Mouse (Mus musculus): ENCODE measurements at regions not wholly inside any gene's neighbourhood (a gene's known extent, or its start where the extent isn't known, plus 50 kb on each side); places are given as distances from the start of the nearest gene placed in this dataset.

GRCm38 (mm10) chr2:10825278-10826133, 346.4 kb upstream of the Prkcq start:
- peak; percentile 33 for DNase-seq (ENCODE audit: low spot score)

- DNase-seq (ENCODE audit: low spot score), result no peak
Observed at GRCm38 (mm10) chr2:10826134-10826767, 345.7 kb upstream of the Prkcq start.

DNA sequence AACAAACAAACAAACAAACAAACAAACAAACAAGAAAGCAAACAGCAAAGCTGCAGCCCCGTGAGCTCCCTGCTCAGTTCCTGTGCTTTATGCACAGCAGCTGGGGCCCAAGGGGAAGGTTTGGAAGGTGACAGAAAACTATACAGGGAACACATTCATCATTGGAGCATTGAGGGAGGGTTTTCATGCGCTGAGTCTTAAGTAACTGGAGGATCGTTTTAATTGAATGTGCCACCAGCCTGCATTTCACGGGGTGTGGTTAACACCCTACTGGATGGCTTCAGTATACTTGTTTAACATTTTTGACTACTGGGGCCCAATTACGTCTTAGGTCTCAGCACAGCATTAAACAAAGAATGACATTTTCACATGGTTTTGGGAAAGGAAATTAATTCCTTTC, 331.9 kb upstream of the Prkcq start:
- no peak for DNase-seq (ENCODE audit: low spot score)

DNA sequence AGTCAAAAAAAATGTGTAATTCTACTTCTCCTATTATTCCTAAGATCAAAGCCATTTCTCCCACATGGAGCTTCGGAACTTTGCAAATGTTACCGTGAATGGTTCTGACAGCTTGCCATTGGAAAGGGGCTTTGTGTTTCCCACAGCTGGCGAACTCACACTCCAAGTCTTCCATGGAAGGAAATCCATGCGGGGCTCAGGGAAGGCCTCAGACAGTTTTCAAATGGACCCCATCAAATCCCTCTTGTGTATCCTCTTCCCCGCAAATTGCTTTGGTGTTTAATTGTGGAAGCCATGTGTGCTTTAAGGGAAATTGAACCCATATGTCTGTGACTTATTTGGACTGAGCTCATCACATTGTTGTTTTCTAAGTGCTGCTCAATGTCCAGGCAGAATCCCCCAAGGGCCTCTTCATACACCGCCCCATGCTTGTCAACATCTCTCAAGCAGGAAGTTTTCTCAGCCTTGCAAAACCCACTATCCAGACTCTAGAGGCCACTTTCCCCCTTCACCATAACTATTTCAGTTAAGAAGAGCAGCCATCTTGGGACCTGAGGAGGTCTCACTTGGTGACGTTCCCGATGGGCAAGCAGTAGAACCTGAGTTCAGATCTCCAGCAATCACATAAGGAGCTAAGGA, 310.1 kb upstream of the Prkcq start:
- no peak for DNase-seq (ENCODE audit: low spot score)

DNA sequence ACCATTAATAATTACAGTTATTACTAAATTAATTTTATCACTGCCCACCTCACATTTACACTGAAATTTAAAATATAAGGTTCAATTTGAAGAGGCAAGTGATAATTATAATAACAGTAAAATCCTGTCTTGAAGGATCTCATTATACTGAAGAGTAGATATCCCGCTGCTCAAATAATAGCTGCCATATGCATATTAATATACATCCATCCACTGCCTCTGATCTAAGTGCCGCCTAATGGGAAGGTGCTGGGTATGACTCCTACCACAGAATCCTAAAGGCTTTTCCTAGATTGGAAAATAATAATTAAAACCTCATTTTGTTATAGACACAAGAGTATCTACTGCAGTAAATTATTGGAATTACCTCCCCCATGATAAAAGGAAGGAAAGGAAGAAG, 307.5 kb upstream of the Prkcq start:
- no peak for DNase-seq (ENCODE audit: low spot score)

GRCm38 (mm10) chr2:10874303-10874702, 297.6 kb upstream of the Prkcq start:
- no peak for DNase-seq (ENCODE audit: low spot score)

- DNase-seq (ENCODE audit: low spot score), result no peak
Observed at GRCm38 (mm10) chr2:10901926-10902325, 270.0 kb upstream of the Prkcq start.

GRCm38 (mm10) chr2:10919955-10920354, 252.0 kb upstream of the Prkcq start:
- DNase-seq (ENCODE audit: low spot score), result no peak

- no peak for DNase-seq (ENCODE audit: low spot score)
Observed at GRCm38 (mm10) chr2:10920686-10921485, 251.0 kb upstream of the Prkcq start.

- DNase-seq (ENCODE audit: low spot score), result no peak
Observed at GRCm38 (mm10) chr2:10921486-10922450, 250.1 kb upstream of the Prkcq start.

GRCm38 (mm10) chr2:10923984-10924383, 247.9 kb upstream of the Prkcq start:
- DNase-seq (ENCODE audit: low spot score), result no peak

- no peak for DNase-seq (ENCODE audit: low spot score)
Observed at GRCm38 (mm10) chr2:10925361-10925760, 246.5 kb upstream of the Prkcq start.

- DNase-seq (ENCODE audit: low spot score), result no peak
Observed at GRCm38 (mm10) chr2:10937405-10937804, 234.5 kb upstream of the Prkcq start.

DNA sequence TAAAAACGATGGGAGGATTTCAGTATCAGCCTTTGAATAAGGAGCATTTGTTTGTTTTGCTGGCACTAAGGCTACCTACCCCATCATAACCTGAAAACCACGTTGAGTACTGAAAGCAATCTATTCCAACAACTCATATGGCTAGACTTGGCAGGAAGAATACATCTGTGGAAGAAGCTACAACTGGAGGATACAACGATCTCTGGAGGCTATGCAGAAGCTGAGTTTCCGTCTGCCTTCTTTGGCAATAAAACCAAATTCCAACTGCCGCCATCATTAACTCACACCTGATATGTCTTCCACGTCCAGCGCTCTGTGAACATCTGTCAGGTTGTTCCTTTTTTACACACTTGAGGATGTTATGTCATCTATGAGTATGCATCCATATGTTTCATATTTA, 206.7 kb upstream of the Prkcq start:
- no peak for DNase-seq (ENCODE audit: low spot score)

- no peak for DNase-seq (ENCODE audit: low spot score)
Observed at GRCm38 (mm10) chr2:10966891-10967290, 205.0 kb upstream of the Prkcq start.

DNA sequence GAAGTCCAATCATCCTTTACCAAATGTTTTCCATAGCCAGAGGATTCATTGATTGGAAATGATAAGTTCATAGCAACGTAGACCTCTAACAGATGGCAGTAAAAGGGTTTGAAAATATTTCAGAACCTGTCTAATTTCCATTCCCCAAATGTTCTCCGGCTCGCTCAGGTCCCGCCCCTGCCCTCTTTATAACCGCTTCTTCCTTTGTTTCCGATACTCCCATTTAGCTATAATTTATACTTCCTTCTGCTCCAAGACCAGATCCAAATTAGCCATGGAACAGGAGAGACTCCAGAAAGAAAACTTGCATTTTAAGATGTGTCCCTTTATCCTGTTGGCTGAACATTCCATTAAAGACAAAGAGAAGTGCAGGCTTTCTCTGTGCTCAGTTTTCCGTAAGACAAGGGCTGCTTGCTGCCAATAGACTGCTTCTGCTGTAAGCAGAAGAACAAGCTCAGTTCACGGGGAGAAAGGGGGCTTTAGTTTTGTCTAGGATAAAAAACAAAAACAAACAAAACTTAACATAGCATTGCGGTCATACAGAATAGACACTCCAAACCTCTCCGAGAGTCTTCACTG, 202.7 kb upstream of the Prkcq start:
- no peak for DNase-seq (ENCODE audit: low spot score)

DNA sequence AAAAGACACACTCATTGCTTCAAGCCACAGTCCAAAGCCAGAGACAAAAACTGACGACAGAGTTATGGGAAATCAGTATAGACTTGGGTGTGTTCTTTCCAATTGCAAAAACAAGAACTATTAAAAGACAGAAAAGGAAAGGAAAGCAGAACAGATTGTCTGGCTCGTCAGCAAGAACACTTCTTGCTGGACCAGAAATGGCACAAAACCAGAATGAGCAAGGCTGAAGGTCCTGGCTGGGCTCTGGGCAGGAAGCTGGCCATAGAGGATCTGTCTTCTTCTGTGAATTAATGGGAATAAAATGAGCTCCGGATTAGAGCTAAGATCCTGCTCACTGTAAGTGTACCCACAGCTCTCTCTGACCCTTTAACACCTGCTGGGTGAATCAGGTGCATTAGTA, 199.9 kb upstream of the Prkcq start:
- no peak for DNase-seq (ENCODE audit: low spot score)

- DNase-seq (ENCODE audit: low spot score), result no peak
Observed at GRCm38 (mm10) chr2:10978772-10979171, 193.1 kb upstream of the Prkcq start.

- no peak for DNase-seq (ENCODE audit: low spot score)
Observed at GRCm38 (mm10) chr2:10986101-10986500, 185.8 kb upstream of the Prkcq start.

DNA sequence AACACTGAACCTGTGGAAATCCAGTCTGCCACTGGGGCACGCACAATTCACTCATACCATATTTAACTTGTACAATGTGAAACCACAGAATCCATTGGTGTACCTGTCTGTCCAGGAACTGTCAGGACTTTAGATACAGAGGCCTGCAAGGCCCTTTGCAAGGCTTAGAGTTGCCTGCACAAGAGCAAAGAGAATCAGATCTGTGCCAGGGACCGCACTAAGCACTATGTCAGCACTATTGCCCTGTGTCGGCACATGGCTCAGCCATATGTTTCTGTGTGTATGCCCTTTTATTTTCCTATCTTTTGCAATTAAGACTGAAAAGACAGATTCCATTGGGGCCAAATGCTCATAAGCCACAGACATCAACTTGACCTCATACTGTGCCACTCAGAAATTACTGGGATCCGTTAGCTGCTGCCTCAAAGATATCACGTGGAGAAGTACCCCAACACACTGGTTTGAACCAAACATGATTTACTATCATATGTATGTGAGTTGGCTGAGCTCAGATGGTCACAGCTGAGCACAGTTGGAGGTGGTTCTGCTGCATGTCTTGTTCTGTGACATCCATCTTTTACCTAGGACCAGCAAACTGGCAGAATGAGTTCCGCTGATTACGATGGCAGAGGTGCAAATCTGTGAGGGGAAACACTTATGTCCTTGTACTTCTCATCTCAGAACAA, 181.7 kb upstream of the Prkcq start:
- DNase-seq (ENCODE audit: low spot score), result no peak
